Mouse (Mus musculus) urinary bladder, adult 18-20 months (tissue): ENCODE measurements at regions not wholly inside any gene's neighbourhood (a gene's known extent, or its start where the extent isn't known, plus 50 kb on each side); places are given as distances from the start of the nearest gene placed in this dataset.

ENCODE experiments used
- DNase-seq, 2 experiments: peaks; one replicate each; pipeline ENCODE4 v3.0.0; 2022; ENCODE audit warnings: low spot score in 2 of 2, mixed read lengths in 2 of 2

DNA sequence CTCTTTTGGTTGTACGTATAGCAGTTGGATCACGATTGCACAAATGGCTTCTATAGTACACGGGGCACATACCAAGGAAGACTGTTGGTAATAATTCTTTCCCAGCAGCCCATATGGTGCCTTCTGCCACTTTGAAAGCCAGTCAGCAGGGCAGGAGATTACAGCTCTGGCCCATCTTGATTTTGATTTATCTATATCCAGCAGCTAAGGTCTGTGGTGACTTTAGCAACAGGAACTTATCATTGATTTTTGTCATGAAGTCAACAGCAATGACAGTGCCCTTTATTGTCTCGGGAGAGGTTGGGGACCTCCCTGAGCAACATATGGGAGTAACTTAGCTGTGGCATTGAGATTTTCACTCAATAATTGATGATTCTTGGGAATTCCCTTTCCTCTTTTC lies 64.1 kb upstream of the Tab2 start:
- no peak for DNase-seq

DNA sequence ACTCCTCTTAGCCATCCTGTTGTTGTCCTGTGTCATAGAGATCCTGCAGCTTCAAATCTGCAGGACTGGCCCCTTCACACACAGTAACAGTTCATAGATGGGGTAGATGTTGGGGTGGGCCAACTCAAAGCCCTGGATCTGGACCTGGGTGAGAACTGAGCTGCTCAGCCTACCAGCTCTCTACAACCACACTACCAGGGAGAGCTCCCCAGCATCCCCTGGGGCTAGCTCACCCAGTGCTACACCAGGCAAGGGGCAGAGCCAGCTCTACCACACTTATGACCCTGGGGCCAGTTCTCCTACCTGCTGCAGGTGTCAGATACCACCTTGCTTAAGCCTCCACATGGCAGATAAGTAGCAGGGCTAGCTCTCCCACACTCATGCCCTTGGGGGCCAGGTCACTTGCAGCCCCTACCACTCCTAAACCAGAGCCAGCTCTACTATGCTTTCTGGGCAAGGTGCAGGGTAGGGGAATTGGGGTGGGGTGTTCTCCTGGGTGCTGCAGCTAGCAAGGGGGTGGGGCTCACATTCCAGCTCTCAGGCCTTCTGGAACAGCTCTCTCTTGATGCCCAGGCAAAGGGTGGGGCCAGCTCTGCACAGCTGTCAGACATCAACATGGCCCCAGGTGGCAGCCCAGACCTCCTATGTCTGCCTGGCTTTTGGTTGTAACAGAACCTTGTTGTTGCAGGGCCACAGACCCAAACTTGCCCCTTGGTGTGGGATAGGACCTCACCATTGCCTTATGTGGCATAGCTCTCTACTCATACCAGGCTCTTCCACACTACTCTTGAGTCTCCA lies 62.4 kb upstream of the Tab2 start:
- no peak for DNase-seq

DNA sequence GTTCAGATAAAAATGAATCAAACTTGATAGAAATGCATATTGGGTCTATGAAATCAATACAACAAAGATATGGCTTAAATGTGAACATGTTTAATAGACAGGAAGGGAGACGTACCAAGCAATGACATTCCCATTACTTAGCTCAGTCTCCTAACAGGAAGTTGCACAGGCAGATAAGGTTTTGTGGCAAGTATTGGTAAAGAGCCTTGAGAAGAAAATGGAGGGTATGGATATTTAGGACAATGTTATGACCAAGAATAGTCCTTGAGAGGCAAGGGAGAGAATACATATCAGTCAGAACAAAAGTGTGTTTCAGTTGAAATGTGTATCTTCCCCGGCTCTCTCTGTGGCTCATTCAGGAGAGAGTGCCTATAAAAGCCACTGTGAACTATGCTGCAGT lies 60.7 kb upstream of the Tab2 start:
- no peak for DNase-seq

DNA sequence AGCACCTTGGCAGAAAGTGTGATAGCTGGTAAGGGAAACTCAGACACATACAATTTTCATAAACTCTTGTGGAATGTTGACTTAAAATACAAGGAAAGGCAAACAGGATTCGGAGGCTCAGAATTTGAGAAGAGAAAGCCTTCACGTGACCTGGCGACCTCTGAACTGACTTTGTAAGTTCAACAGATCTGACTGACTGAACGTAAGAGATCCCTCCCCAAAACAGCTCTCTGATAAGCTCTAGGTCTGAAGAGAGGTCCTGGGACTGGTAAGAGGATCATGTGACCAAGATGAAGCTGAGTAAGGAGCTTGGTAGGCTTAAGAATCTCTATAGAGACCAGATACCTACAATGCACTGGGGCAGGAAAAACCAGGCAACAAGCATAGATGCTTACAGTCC lies 55.7 kb upstream of the Tab2 start:
- DNase-seq = no peak

DNA sequence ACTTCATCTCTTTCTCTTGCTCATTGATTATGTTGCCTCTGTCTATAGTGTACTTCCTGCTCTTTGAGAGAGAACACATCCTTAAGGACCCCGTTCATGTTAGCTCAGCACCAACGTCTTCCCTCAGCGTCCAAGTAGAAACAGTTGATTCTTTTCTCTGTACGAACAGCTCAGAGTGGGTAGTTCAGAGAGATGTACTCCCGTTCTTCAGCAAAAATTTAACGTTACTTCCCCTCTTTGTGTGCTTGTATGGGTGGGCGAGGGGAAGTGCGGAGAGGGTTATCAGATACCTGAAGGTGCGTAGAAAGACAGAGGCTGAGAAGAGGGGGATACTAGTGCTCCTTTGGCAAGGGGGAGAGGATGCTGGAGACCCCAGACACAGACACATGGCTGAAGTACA lies 55.1 kb upstream of the Tab2 start:
- no peak for DNase-seq

DNA sequence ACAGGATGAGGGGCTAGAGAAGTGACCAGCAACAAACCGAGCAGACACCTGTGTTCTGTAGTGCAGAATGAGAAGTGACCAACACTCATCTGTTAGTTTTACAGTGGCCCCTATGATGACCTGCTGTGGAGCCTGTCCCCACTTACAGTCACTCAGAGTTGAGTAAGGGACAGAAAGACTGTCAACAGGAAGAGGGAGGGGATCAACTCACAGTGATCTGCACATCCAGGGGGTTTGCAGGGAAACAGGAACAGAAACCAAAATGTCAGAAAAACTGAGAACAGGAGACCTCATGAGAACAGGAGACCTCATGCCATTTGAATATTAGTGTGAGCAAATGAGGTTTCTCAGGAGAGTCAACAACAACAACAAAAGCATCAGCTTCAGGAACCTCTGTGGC lies 53.8 kb upstream of the Tab2 start:
- no peak for DNase-seq

DNA sequence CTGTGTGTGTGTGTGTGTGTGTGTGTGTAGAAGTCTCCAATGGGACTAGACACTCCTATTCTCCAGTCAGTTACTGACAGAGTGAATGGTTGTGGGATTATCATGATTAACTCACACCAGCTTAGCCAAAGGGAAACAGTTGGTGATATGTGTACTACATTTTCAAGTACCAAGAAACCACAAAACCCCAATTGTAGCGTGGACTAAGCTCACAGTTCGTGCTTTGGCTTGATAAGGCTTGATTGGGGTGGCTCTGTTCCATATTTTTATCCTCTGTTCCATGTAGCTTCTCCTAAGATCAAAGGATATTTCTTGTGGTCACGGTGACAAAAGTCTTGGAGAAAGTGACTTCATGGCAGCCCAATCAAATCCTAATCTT lies 51.9 kb upstream of the Tab2 start:
- no peak for DNase-seq

DNA sequence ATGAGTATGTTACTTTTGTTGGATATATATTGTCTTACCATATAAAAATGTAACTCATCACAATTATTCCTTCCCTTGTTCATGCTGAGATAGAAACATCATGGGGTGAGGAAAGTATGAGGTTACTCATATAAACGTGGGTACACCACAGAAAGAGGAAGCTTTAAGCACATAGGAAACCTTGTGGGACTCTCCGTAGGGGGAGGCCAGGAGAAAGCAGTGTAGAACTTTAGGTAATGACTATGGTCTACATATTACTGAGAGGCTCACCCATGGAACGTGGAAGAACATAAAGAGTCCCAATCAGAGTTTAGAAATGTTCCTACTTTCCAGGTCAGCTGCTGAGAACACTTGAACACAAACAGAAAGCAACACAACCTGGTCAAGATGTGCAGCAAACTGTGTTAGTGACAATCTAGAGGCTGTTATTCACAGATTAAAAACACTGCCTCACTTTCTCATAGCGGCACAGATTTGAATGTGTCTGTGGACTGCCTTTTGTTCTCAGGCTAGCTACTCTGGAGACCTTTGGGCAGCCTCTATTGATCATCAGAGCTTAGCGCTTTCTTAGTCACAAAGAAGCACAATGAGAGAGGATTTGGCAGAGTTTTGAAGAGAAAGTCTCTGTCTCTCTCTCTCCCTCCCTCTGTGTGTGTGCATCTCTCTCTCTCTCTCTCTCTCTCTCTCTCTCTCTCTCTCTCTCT lies 51.4 kb upstream of the Tab2 start:
- DNase-seq = no peak
